Mouse (Mus musculus) hindbrain, embryonic 14.5 days (tissue): ENCODE results near the gene Senp2. TPM values are rescaled to one million over a fixed set of nuclear protein-coding genes. Genes with fewer than 3 reads are reported as not detected.
"Not testable (repeated sequence)": the region's sequence is repeated elsewhere in the genome, so short reads cannot be mapped to it uniquely, and the experiment has no call there.

Source experiments
- ATAC-seq: fragments of 200-750 bp; cut with Nextera tagmentation; 2 replicates; pipeline ENCODE4 v1.8.0; 2017; ENCODE audit warnings: moderate number of reproducible peaks, mild to moderate bottlenecking, moderate TSS enrichment, moderate library complexity; ENCODE audit not compliant: low FRiP score
- DNase-seq: peaks from one replicate; pipeline ENCODE4 v3.0.0-alpha.2; 2015; ENCODE audit warnings: low spot score
- H3K27ac ChIP-seq: fragments of 300-500 bp; sonication (generic); 2 replicates; pipeline ENCODE4 v1.5.1; 2014; ENCODE audit warnings: mild to moderate bottlenecking, moderate library complexity
- H3K27me3 ChIP-seq: fragments of 300-500 bp; sonication (generic); 2 replicates; pipeline ENCODE4 v1.6.1; 2014; ENCODE audit warnings: mild to moderate bottlenecking, low read length, mixed read lengths; ENCODE audit not compliant: control insufficient read depth, insufficient read depth
- H3K36me3 ChIP-seq: fragments of 300-500 bp; sonication (generic); replicated peaks from 2 replicates; pipeline ENCODE4 v1.6.1; 2014; ENCODE audit not compliant: control insufficient read depth, insufficient read depth
- H3K4me1 ChIP-seq: fragments of 300-500 bp; sonication (generic); replicated peaks from 2 replicates; pipeline ENCODE4 v1.6.1; 2014; ENCODE audit warnings: antibody characterized with exemption, low read length, mixed read lengths; ENCODE audit not compliant: control insufficient read depth, insufficient read depth
- H3K4me2 ChIP-seq: fragments of 300-500 bp; sonication (generic); replicated peaks from 2 replicates; pipeline ENCODE4 v1.6.1; 2014; ENCODE audit warnings: mild to moderate bottlenecking, moderate library complexity
- H3K4me3 ChIP-seq: fragments of 300-500 bp; sonication (generic); replicated peaks from 2 replicates; pipeline ENCODE4 v1.5.1; 2014; ENCODE audit warnings: mild to moderate bottlenecking, low read length
- H3K9ac ChIP-seq: fragments of 300-500 bp; sonication (generic); 2 replicates; pipeline ENCODE4 v1.6.1; 2014
- H3K9me3 ChIP-seq: fragments of 300-500 bp; sonication (generic); 2 replicates; pipeline ENCODE4 v1.6.1; 2016; ENCODE audit warnings: low read length; ENCODE audit not compliant: control insufficient read depth
- WGBS: fragments of 180-500 bp; shearing (Covaris S2); extraction: QIAGEN DNeasy Blood & Tissue Kit; methylation state at CpG from one replicate; pipeline ENCODE4 v1.1.7; 2014; 5-methylcytosine and 5-hydroxymethylcytosine counted together
- polyA plus RNA-seq: library from polyadenylated mRNA; unstranded; fragments of >200 nt; fragmentation: Nextera tagmentation; extraction: Ambion mirVana; gene quantifications from 2 replicates; pipeline ENCODE4 v1.2.1, GENCODE M21; 2014

The Senp2 gene
- polyA plus RNA-seq, 1 experiment from 2014 or later: 52.2 TPM

DNA sequence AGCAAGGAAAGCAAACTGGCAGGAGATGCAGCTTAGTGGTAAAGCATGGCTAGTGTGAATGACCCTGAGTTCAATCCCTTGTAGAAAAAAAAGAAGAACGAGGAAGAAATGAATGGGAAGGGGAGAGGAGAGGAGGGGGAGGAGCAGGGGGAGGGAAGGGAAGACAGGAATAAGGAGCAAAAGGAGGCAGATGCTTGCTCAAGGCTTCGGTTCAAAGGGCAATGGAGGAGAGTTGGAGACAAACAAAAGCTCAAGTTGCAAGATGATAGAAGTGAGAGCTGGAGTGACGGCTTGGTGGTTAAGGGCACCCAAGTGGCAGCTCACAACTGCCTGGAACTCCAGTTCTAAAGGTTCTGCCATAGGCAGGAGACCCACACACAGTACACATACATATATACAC is 23.1 kb upstream of the Senp2 start:
- ATAC-seq: no peak
- H3K4me2 ChIP-seq: no peak overlapping the region
- no peak overlapping the region for H3K27ac ChIP-seq
- H3K4me3 ChIP-seq: no peak overlapping the region
- H3K9me3 ChIP-seq: no peaks in the 10 kb centered on the region
- no peak for DNase-seq
- H3K9ac ChIP-seq: no peak overlapping the region
- no peaks in the 10 kb centered on the region for H3K36me3 ChIP-seq
- 44% methylated on average over 3 of the region's 3 CpGs for WGBS
- no peaks in the 10 kb centered on the region for H3K27me3 ChIP-seq
- H3K4me1 ChIP-seq: no peaks in the 10 kb centered on the region

DNA sequence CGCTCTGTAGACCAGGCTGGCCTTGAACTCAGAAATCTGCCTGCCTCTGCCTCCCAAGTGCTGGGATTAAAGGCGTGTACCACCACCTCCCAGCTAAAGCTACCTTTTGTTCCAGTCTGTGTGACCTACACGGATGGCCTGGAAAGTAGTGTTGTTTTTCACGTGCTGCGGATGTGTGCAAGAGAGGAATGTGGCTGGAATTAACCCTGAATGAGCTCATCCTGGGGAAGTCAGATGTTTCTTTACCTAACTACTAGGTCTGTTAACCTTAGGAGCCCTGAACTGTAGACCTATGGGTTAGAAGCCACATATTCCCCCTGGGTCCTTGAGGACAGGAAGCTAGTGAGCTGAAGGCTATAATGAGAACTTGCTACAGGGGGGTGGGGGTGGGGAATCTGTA is 21.3 kb upstream of the Senp2 start:
- H3K9me3 ChIP-seq: no peaks in the 10 kb centered on the region
- ATAC-seq (no peak), DNase-seq (no peak)
- H3K4me2 ChIP-seq: no peak overlapping the region
- no peaks in the 10 kb centered on the region for H3K36me3 ChIP-seq
- no peak overlapping the region for H3K4me3 ChIP-seq
- no peak overlapping the region for H3K9ac ChIP-seq
- H3K27ac ChIP-seq: no peak overlapping the region
- H3K4me1 ChIP-seq: no peaks in the 10 kb centered on the region
- no peaks in the 10 kb centered on the region for H3K27me3 ChIP-seq
- 78% methylated on average over 5 of the region's 5 CpGs for WGBS

DNA sequence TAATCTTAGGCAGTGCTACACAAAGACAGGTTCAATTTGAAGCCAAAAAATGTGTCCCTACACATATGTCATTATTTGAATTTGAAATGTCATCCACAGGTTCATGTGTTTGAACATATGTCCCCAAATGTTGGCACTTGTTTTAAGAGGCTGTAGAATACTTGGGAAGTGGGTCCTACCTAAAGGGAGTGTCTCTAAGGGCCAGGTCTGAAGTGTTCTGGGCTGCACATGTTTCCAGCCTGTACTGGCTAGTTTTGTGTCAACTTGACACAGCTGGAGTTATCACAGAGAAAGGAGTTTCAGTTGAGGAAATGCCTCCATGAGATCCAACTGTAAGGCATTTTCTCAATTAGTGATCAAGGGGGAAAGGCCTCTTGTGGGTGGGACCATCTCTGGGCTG is 18.4 kb upstream of the Senp2 start:
- H3K9me3 ChIP-seq, ATAC-seq, H3K4me3 ChIP-seq, H3K27me3 ChIP-seq, H3K9ac ChIP-seq, H3K4me2 ChIP-seq, H3K4me1 ChIP-seq, H3K36me3 ChIP-seq, DNase-seq, H3K27ac ChIP-seq: not testable (repeated sequence)

DNA sequence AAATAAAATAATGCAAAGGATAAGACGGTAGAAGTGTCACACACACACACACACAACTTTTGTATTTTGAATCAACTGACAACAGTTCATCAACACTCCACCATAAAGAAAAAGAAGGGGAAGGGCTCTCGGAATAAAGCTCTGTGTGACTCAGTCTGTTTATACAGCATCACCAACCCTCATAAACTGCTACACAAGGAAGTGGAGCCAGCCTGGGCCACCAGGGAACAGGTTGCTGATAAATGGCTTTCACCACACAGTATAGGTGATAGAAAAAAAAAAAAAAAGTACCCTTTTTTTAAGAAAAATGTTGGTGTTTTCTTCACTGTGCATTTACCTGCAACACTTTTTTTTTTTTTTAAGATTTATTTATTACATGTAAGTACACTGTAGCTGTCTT is 17.5 kb upstream of the Senp2 start:
- Histone ChIP-seq H3K27me3 (no peaks in the 10 kb centered on the region), H3K4me3 (no peak overlapping the region), H3K36me3 (no peaks in the 10 kb centered on the region), H3K27ac (no peak overlapping the region), H3K4me2 (no peak overlapping the region), H3K9me3 (no peaks in the 10 kb centered on the region), H3K4me1 (no peaks in the 10 kb centered on the region; the same call in 1 of the 2 replicates), H3K9ac (no peak overlapping the region)
- DNase-seq (no peak), ATAC-seq (no peak)
- WGBS: 96% methylated on average over 2 of the region's 2 CpGs

DNA sequence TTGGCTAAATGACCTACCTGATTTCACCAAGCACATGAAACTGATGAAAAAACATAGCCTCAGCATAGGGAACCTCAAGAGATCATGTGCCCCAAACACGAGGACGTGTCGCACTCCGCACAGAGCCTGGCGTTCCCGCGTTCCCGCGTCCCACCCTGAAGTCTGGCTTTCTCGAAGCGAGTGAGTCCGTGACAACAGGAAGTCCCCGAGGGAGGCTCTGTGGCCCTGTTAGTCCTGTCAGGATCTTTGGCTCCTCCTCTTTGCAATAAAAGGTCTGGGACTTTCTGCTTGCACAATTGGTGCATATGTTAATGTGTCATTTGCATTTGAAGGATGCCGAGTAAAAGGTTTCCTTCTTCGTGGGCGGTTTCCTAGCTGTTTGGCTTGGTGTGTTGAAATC is 14.0 kb upstream of the Senp2 start, which contains the start of gene Liph:
TSS of gene Liph (minus strand) at position 360 of the 400 bp plus-strand sequence.
- DNase-seq (no peak), ATAC-seq (no peak; the same call in 1 of the 2 replicates)
- Histone ChIP-seq H3K9me3 (no peaks in the 10 kb centered on the region), H3K4me1 (no peaks in the 10 kb centered on the region; the same call in 1 of the 2 replicates), H3K9ac (peak within 1 kb of the TSS; percentile 51), H3K27ac (no peak within 1 kb of the TSS), H3K27me3 (no peaks in the 10 kb centered on the region), H3K4me3 (peak within 1 kb of the TSS; percentile 21), H3K4me2 (peak within 1 kb of the TSS; percentile 57), H3K36me3 (no peaks in the 10 kb centered on the region)
- WGBS: 5% methylated on average over 16 of the region's 16 CpGs

DNA sequence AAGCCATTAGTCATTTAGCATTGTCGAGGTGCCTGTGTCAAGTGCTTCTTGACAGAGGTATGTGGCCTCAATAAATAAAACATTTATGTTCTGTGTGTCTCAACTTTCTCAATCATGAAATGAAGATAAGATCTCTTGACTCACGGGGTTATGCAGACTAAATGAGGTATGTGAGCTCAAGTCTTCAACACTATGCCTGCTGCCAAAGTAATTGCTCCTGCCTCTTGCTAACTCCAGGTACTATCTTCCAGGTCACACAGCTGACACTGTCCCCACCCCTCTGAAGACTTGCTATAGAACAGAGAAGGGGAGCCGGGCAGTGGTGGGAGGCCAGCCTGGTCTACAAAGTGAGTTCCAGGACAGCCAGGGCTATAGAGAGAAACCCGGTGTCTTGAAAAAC is 12.9 kb upstream of the Senp2 start:
- Histone ChIP-seq H3K4me3 (no peak overlapping the region), H3K9ac (no peak overlapping the region), H3K9me3 (no peaks in the 10 kb centered on the region), H3K4me2 (no peak overlapping the region), H3K36me3 (no peaks in the 10 kb centered on the region), H3K4me1 (no peaks in the 10 kb centered on the region; the same call in 1 of the 2 replicates), H3K27me3 (no peaks in the 10 kb centered on the region), H3K27ac (no peak overlapping the region)
- ATAC-seq (no peak), DNase-seq (no peak)
- WGBS: 68% methylated on average over 4 of the region's 4 CpGs

DNA sequence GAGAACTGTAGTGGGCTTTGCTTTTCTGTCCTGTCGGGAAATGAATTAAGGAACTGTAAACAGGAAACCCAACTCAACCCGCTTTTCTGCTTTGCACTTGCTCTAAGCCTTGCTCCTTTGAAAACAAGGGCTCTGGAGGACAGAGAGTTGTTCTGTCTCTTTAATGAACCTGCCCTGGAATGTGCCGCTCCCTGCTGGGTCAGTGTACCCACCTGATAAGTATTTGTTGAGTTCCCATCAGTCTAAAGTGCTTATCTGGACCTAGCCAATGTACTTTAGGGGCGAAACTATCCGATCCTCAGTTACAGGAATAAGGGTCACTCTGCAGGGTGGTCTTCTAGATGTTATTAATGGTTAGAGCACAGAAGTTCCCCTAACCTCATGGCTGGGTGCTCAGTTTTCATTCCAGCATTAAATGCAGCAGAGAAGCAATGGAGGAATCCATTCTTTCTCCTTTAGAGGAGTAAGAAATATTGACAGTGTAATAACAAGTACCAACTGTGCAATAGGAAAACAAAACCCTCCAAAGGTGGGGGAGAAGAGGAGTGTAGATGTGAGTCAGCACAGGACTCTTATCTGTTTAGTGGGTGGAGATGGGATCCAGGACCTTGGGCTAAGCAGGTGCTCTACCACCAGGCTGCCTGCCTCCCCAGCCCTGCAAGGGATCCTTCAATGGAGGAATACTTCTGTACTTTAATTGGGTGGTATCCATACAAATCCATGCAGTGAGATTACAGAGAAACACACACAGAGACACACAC is 12.2 kb upstream of the Senp2 start:
- ATAC-seq (no peak), DNase-seq (no peak)
- WGBS: 68% methylated on average over 5 of the region's 5 CpGs
- Histone ChIP-seq H3K27me3 (no peaks in the 10 kb centered on the region), H3K36me3 (no peaks in the 10 kb centered on the region), H3K4me1 (no peaks in the 10 kb centered on the region; the same call in 1 of the 2 replicates), H3K4me3 (no peak overlapping the region), H3K9me3 (no peaks in the 10 kb centered on the region), H3K9ac (no peak overlapping the region), H3K27ac (no peak overlapping the region), H3K4me2 (no peak overlapping the region)

DNA sequence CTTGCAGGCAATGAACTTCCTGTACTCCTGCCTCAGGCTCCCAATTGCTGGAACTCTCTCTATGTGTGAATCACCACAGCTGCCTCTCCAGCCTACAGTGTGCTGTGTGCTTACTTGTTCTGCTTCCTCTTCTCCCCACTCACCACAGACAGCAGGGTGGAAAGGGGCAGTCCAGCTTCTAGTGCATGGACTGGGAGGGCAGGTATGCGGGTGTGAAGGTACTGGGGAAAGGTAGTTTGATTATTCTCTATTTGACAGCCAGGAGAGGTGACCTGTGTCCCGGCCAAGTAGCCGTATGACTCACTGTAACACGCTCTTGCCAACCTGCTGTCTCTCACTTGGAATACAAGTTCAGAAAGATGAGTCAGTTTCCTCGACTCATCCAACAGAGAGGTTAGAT is 11.2 kb upstream of the Senp2 start:
- 87% methylated on average over 5 of the region's 5 CpGs for WGBS
- DNase-seq: no peak
- Histone ChIP-seq H3K27me3 (no peaks in the 10 kb centered on the region), H3K9me3 (no peaks in the 10 kb centered on the region), H3K9ac (no peak overlapping the region), H3K4me1 (no peaks in the 10 kb centered on the region; the same call in 1 of the 2 replicates), H3K36me3 (no peaks in the 10 kb centered on the region), H3K4me2 (no peak overlapping the region), H3K27ac (no peak overlapping the region), H3K4me3 (no peak overlapping the region)
- ATAC-seq: no peak

DNA sequence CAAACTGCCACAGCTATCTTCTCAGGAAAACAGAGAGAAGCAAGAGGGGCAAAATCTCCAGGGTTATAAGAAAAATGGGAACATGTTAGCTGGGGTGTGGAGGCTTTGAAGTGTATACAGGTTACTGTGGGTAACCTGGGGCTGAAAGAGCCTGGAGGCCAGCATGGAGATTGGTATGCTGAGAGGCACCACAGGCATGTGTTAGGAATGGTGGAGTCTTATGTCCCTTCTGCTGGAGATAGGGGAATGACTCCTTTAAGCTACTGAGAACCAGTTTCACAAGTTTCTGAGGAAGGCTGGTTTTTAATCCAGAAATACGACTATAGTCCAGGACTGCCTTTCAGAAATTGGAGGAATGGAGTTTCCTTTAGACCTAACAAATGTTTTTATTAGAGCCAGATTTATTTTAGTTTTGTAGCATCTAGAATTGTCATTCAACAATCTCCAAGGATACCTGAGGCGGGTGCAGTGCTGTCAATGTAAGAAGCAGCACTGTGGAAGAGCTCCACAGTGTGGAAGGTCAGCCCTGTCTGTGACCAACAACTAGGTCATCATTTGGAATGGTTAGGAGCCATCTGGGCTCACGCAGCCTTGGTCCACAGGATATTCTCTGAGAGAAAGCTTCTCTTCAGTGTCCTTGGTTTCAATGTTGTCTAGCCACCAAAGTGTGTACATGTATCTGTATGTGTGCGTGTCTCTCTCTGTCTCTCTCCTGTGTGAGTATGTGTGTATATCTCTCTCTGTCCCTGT is 9.2 kb upstream of the Senp2 start:
- no peak overlapping the region for H3K4me3 ChIP-seq
- no peak overlapping the region for H3K27ac ChIP-seq
- no peak for ATAC-seq
- H3K36me3 ChIP-seq: no peaks in the 10 kb centered on the region
- H3K9ac ChIP-seq: no peak overlapping the region
- no peak for DNase-seq
- no peaks in the 10 kb centered on the region; the same call in 1 of the 2 replicates for H3K4me1 ChIP-seq
- H3K9me3 ChIP-seq: no peaks in the 10 kb centered on the region
- WGBS: 92% methylated on average over 4 of the region's 4 CpGs
- no peaks in the 10 kb centered on the region for H3K27me3 ChIP-seq
- no peak overlapping the region for H3K4me2 ChIP-seq
